In genomic region chr8:70513441-70513840, GRCm38 (mm10) we compare ENCODE assay signal across 16 mouse cellular contexts. TPM values are rescaled to one million over a fixed set of nuclear protein-coding genes. Genes with fewer than 3 reads are reported as not detected.
DNase-seq lines count a peak whose midpoint lies in the region; ATAC-seq lines count a peak whose summit lies in the region.
"Had no signal": no experiment of that assay in that cellular context is flagged by ENCODE, and none has a peak within 500 bp of the region (broad histone marks: within the 10 kb centered on the region; RNA-seq: fewer than 3 reads in every experiment).

No protein-coding gene starts in this region.

- H3K27ac ChIP-seq in hindbrain, embryonic 13.5 days = no peak overlapping the region
- H3K27ac ChIP-seq in hindbrain, embryonic 16.5 days (ENCODE audit: low read depth, low read length) = no peak overlapping the region
- H3K27ac ChIP-seq: kidney, postnatal 0 days; limb, embryonic 13.5 days; lung, embryonic 15.5 days; midbrain, embryonic 10.5 days had no signal

- H3K9me3 ChIP-seq in hindbrain, embryonic 13.5 days = no peaks in the 10 kb centered on the region
- no peaks in the 10 kb centered on the region for H3K9me3 ChIP-seq in hindbrain, embryonic 16.5 days (ENCODE audit: control insufficient read depth, low read length)
- H3K9me3 ChIP-seq: limb, embryonic 13.5 days; lung, embryonic 15.5 days; midbrain, embryonic 10.5 days had no signal

- peaks cover 49% of the 10 kb centered on the region for H3K36me3 ChIP-seq in hindbrain, embryonic 13.5 days
- peaks cover 8% of the 10 kb centered on the region; the same call in 1 of the 2 replicates for H3K36me3 ChIP-seq in hindbrain, embryonic 16.5 days (ENCODE audit: control insufficient read depth, insufficient read depth, low read length)

- H3K9ac ChIP-seq in hindbrain, embryonic 13.5 days = peak overlapping the region; percentile 24; the same call in 1 of the 2 replicates
- H3K9ac ChIP-seq in hindbrain, embryonic 16.5 days (ENCODE audit: low read depth, low read length) = no peak overlapping the region; the same call in 1 of the 2 replicates
- H3K9ac ChIP-seq: lung, embryonic 15.5 days had no signal

- no peak for ATAC-seq in hindbrain, embryonic 13.5 days (ENCODE audit: low FRiP score)
- no peak for ATAC-seq in hindbrain, embryonic 16.5 days
- ATAC-seq: inflammation-experienced regulatory T-cells, adult 6 months had no signal

- no peaks in the 10 kb centered on the region for H3K27me3 ChIP-seq in hindbrain, embryonic 13.5 days
- no peaks in the 10 kb centered on the region for H3K27me3 ChIP-seq in hindbrain, embryonic 16.5 days (replicated peaks; ENCODE audit: control insufficient read depth, insufficient read depth, low read length)
- H3K27me3 ChIP-seq: limb, embryonic 13.5 days; lung, embryonic 15.5 days had no signal

- peaks cover 25% of the 10 kb centered on the region for H3K4me1 ChIP-seq in hindbrain, embryonic 13.5 days (replicated peaks)
- H3K4me1 ChIP-seq in hindbrain, embryonic 16.5 days (ENCODE audit: control insufficient read depth, insufficient read depth, low read depth, low read length) = peaks cover 17% of the 10 kb centered on the region

- no peak overlapping the region for H3K4me2 ChIP-seq in hindbrain, embryonic 13.5 days
- no peak overlapping the region for H3K4me2 ChIP-seq in hindbrain, embryonic 16.5 days (ENCODE audit: low read length)
- H3K4me2 ChIP-seq: limb, embryonic 13.5 days; lung, embryonic 15.5 days had no signal

- H3K4me3 ChIP-seq in hindbrain, embryonic 13.5 days = no peak overlapping the region
- no peak overlapping the region for H3K4me3 ChIP-seq in hindbrain, embryonic 16.5 days (ENCODE audit: low read length)
- H3K4me3 ChIP-seq: limb, embryonic 13.5 days; lung, embryonic 15.5 days; midbrain, embryonic 10.5 days had no signal

- WGBS in hindbrain, embryonic 13.5 days = 75% methylated on average over 2 of the region's 2 CpGs
- 51% methylated on average over 2 of the region's 2 CpGs for WGBS in hindbrain, embryonic 16.5 days

- peak; percentile 78 for DNase-seq in right cerebral cortex, adult 18-20 months
- no peak for DNase-seq in right cerebral cortex, postnatal 4 days
- DNase-seq in adipocyte (ENCODE audit: low spot score) = peak; percentile 74
- DNase-seq in lung, postnatal 36 days = peak; percentile 66
- no peak for DNase-seq in cerebellum, postnatal 4 days (ENCODE audit: low spot score in 2 of 2)
- DNase-seq: cerebellum, postnatal 14 days; heart, adult 18-20 months; heart, postnatal 4 days; thymus, postnatal 14 days had no signal

RNA-seq across cellular contexts. Expression of gene Uba52, which starts 2.8 kb away (rescaled TPM):
- 715 and 758 TPM in 2 replicates for polyA plus RNA-seq in hindbrain, embryonic 13.5 days (2015; fragmentation: Nextera tagmentation; extraction: Ambion mirVana)
- 576 and 598 TPM in 2 replicates for polyA plus RNA-seq in hindbrain, embryonic 16.5 days (2015; fragmentation: Nextera tagmentation; extraction: Ambion mirVana)

RNA-seq across cellular contexts. Expression of gene Rex1bd, which starts 6.9 kb away (rescaled TPM):
- 147 and 148 TPM in 2 replicates for polyA plus RNA-seq in hindbrain, embryonic 13.5 days (2015; fragmentation: Nextera tagmentation; extraction: Ambion mirVana)
- polyA plus RNA-seq in hindbrain, embryonic 16.5 days (2015; fragmentation: Nextera tagmentation; extraction: Ambion mirVana) = 173 and 192 TPM in 2 replicates

RNA-seq across cellular contexts. Expression of gene Fkbp8, which starts 14.1 kb away (rescaled TPM):
- 385 and 391 TPM in 2 replicates for polyA plus RNA-seq in hindbrain, embryonic 13.5 days (2015; fragmentation: Nextera tagmentation; extraction: Ambion mirVana)
- polyA plus RNA-seq in hindbrain, embryonic 16.5 days (2015; fragmentation: Nextera tagmentation; extraction: Ambion mirVana) = 429 and 441 TPM in 2 replicates

RNA-seq across cellular contexts. Expression of gene Kxd1, which starts 14.3 kb away (rescaled TPM):
- polyA plus RNA-seq in hindbrain, embryonic 13.5 days (2015; fragmentation: Nextera tagmentation; extraction: Ambion mirVana) = 47.7 and 50.5 TPM in 2 replicates
- polyA plus RNA-seq in hindbrain, embryonic 16.5 days (2015; fragmentation: Nextera tagmentation; extraction: Ambion mirVana) = 45.2 and 45.4 TPM in 2 replicates

RNA-seq across cellular contexts. Expression of gene Crlf1, which starts 20.5 kb away (rescaled TPM):
- 2.2 and 2.9 TPM in 2 replicates for polyA plus RNA-seq in hindbrain, embryonic 13.5 days (2015; fragmentation: Nextera tagmentation; extraction: Ambion mirVana)
- 9.3 and 15.5 TPM in 2 replicates for polyA plus RNA-seq in hindbrain, embryonic 16.5 days (2015; fragmentation: Nextera tagmentation; extraction: Ambion mirVana)
- polyA plus RNA-seq: inflammation-experienced regulatory T-cells, adult 6 months had no signal

Comparison
In these comparisons a context has a peak if more than half of its experiments do, and no peak if none do; other contexts are left out.
1. DNase-seq: peak in right cerebral cortex, adult 18-20 months (single experiment), adipocyte (single experiment) and lung, postnatal 36 days (single experiment); none in right cerebral cortex, postnatal 4 days (single experiment) and cerebellum, postnatal 4 days (0 of 2).